Mouse (Mus musculus): Measurements from ENCODE around the gene Cerk.
"Not testable (repeated sequence)": the region's sequence is repeated elsewhere in the genome, so short reads cannot be mapped to it uniquely, and the experiment has no call there.

Gene Cerk

DNA sequence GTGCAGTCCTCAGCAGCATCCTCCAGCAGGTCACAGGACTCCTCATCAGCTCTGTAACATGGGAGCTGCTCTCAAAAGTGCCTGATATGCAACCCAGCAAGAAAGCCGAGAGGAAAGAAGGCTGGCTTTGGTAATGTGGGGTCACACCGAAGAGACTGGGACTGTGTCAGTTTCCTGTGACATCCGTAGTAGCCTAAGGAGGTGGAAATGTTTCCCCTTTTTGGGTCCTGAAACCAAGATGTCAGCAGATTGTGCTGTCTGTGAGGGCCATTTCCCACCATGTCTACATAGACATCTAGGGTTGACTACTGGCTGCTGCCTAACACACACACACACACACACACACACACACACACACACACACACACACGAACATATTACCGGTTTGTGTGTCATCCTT, 26.3 kb upstream of the Cerk start:
- not testable (repeated sequence) for DNase-seq (ENCODE audit: low spot score in 2 of 2)

GRCm38 (mm10) chr15:86206385-86206784, 20.4 kb upstream of the Cerk start:
- no peak for DNase-seq (ENCODE audit: low spot score in 2 of 2)

DNA sequence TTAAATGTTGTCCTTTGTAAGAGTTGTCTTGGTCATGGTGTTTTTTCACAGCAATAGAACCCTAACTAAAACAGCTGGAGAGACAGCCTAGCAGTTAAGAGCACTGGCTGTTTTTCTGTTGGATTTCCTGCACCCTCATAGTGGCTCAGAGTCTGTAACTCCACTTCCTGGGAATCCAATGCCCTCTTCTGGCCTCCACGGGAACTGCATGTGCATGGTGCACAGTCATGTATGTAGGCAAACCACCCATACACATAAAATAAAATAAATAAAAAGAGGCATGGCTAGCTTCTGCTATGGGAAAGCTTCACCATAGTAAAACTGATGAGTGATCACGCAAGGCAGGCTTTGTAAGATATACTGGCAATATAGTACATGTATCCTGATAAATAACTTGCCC, 19.4 kb upstream of the Cerk start:
- no peak for DNase-seq (ENCODE audit: low spot score in 2 of 2)

- no peak for DNase-seq (ENCODE audit: low spot score in 2 of 2)
These were observed 18.1 kb upstream of the Cerk start for GRCm38 (mm10) chr15:86203942-86204561.

DNA sequence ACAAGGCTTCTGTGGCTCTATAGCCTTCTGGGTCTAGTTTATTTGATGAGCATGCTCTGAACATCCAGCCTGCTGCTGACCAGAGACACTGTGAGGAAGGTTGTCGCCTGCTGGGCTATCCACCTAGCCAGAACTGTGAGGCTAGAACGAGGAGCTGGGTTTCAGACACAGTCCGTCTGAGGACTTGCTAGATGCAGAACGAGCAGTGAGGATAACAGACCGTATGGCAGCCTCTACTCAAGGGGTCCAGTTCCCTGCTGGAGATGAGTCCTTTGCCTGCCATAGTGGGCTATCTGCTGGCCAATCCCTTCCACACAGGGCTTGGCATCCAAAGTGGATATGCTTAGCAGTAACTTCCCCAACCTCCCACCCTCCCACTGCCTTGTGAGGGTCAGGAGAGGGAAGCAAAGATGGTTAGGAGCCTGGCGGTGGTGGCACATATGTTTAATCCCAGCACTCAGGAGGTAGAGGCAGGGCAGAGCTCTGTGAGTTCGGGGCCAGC, 17.4 kb upstream of the Cerk start:
- DNase-seq (ENCODE audit: low spot score in 2 of 2) = no peak

DNA sequence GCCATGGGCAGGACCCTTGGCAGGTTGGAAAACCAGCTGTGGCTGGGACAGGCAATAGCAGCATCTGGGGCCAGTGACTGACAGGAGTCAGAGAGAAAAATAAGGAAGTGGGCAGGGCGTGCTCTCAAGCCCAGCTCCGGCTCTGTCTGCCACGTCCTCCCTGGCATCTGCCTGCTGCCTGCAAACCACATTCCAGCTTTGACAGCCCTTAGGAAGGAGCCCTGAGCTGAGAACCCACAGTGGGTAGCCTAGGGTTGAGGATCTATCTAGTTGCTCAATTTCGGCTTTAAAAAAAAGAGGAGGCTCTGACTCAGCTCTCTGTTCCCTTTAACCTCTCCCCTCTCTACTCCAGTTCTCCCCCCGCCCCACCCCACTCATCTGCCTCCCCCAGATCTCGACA, 16.7 kb upstream of the Cerk start:
- no peak for DNase-seq (ENCODE audit: low spot score in 2 of 2)

DNA sequence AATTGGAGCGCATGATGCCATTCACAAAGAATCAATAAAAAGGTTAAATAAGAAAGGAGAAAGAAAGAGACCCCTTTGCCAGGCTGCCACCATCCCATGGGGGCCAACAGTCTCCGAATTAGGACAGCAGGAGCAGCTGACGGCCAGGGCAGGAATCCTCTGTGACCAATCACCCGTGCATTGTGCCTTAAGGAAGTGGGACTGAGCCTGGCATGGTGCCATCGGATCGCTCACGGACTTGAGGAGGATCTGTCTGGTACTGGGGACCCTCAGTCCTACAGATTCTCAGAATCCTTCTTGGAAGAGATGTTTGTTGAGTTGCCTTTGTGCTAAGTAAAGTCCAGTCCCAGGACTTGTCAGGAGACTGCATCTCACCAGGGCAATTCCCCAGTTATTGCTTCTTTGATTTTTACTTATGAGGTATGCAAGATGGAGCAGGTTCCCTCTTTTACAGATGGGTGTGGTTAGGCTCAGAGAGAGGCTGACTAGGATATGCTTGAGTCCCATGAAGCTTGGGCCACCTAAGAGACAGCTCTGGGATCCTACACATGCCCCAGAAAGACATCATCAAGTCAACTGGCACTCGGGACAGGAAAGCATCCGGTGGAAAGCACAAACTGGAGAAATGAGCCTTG, 15.9 kb upstream of the Cerk start:
- no peak for DNase-seq (ENCODE audit: low spot score in 2 of 2)

DNA sequence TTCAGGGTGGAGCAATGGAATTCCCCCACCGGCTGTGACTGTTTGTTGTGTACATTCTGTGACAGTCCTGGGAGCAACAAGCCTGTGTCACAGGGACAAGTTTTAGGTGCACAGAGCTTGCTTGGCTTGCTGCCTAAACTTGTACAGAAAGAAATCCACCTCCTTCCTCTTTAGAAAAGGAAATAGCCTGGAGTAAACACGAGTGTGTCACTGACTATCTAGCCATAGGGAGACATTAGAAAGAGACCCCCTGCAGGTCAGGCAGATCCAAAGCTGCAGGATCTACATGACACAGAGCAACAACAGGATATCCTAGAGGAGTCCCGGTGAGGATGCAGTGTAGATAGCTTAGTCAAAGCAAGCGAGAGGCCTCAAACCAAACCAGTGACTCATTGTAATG, 15.2 kb upstream of the Cerk start:
- no peak for DNase-seq (ENCODE audit: low spot score in 2 of 2)

GRCm38 (mm10) chr15:86200169-86200568, 14.2 kb upstream of the Cerk start:
- no peak for DNase-seq (ENCODE audit: low spot score in 2 of 2)

DNA sequence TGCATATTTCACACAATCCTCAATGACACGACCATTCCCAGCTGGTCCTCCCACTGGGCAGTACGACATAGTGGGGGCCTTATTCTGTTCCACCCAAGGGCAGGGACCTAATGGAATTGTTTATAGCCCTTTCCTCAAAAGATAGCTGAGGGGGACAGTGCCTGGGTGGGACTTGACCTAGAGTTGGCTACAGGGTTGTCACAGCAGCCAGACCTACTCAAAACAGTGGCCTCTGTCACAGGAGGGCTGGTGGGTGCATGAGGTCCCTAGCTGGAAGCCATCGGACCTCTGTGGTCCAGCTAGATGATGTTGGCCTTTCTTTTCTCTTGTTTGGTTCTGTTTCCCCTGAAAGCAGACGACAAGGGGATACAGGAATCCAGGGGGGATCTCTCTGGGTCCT, 13.5 kb upstream of the Cerk start:
- DNase-seq (ENCODE audit: low spot score in 2 of 2) = no peak

- DNase-seq (ENCODE audit: low spot score in 2 of 2) = no peak
These were observed 13.1 kb upstream of the Cerk start for GRCm38 (mm10) chr15:86199052-86199451.

DNA sequence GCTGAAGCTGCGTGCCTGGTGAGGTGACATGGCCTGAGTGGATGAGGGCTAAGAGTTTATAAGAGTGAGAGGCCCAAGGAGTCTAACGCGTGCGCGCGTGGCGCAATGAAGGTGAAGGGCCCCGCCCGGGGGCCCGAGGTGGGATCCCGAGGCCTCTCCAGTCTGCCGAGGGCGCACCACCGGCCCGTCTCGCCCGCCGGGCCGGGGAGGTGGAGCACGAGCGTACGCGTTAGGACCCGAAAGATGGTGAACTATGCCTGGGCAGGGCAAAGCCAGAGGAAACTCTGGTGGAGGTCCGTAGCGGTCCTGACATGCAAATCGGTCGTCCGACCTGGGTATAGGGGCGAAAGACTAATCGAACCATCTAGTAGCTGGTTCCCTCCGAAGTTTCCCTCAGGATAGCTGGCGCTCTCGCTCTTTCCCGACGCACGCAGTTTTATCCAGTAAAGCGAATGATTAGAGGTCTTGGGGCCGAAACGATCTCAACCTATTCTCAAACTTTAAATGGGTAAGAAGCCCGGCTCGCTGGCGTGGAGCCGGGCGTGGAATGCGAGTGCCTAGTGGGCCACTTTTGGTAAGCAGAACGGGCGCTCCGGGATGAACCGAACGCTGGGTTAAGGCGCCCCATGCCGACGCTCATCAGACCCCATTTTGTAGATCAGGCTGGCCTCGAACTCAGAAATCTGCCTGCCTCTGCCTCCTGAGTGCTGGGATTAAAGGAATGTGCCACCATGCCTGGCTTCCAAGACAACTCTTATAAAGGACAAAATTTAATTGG, 8.9 kb upstream of the Cerk start:
- not testable (repeated sequence) for DNase-seq (ENCODE audit: low spot score in 2 of 2)

DNA sequence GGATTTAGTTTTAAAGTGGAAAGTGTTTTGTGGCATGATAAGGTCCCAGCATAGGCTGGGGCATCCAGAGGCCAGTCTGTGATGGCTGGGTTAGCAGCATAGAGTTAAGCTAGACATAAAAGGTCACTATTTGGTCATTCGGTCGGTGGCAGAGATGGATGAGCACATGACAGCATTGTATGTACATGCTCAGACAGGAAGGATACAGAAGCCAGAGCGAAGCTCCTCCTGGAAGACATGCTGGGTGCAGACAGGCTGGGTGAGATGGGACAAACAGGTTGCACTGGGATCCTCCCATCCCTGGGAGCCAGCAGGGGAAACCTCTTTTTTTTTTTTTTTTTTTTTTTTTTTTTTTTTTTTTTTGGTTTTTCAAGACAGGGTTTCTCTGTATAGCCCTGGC, 6.0 kb upstream of the Cerk start:
- no peak for DNase-seq (ENCODE audit: low spot score in 2 of 2)

DNA sequence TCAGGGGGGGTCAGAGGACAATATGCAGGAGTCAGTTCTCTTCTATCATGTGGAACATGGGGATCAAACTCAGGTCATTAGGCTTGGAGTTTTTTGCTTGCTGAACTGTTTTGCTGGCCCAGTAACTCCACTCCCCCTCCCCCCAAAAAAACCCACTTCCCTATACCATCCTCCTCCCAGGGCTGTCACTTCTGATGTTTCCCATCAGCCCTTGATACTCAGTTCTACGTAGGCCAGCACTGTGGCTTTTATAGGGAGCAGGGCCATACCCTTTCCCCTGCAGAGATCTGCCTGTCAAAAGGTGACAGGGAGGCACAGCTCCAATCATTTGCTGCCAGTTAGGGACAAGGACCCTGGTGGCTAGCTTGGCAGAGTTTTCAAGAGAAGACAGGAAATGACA, 5.6 kb upstream of the Cerk start:
- no peak for DNase-seq (ENCODE audit: low spot score in 2 of 2)

DNA sequence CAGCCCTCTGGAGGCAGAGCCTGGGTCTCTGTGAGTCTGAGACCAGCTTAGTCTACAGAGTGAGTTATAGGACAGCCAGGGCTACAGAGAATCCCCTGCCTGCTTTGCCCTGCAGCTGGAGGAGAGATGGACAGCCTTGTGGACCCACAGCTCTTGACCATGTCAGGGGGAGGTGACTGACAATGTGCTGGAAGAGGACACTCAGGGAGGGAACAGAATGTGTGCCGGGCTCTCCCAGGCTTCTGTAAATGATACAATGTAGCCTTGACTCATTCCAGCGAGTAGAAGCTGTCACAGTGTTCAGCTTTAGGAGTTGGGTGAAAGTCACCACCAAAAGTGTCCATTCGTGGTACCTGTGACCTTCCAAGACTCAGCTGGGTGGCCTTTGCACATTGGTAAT, 4.4 kb upstream of the Cerk start:
- DNase-seq (ENCODE audit: low spot score in 2 of 2) = no peak

DNA sequence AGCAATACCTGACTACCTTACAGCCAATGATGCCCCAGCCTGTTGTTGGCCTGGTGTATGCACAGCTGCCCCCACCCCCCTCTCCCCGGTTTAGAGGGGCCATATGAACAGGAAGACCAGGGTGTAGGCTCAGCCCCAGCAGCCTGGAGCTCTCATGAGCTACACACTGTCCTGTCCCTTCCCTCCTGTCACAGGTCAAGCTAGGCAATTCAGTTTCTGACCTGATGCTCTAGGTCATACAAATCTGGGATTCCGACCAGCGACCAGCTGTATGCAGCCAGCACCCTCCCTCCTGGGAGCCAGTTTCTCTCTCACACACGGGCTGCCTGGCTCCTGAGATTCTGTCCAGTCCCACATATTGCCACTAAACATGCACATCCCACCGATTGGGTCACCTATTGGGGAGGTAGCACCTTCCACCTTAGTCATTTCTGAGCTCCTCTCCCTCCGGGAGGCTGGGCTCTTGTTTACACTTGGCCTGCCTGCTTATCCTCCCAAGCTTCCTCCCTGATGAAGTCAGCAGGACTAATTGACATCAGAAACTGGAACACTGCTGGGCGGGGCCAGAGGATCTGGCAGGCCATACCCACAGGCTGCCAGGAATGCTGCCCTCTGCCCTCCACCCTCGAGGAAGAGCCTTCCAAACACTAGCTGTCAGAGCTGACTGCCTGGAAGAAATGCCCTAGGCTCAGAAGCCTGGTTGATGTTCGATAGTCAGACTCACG, 3.0 kb upstream of the Cerk start:
- DNase-seq (ENCODE audit: low spot score in 2 of 2) = peak; percentile 50 to 60

DNA sequence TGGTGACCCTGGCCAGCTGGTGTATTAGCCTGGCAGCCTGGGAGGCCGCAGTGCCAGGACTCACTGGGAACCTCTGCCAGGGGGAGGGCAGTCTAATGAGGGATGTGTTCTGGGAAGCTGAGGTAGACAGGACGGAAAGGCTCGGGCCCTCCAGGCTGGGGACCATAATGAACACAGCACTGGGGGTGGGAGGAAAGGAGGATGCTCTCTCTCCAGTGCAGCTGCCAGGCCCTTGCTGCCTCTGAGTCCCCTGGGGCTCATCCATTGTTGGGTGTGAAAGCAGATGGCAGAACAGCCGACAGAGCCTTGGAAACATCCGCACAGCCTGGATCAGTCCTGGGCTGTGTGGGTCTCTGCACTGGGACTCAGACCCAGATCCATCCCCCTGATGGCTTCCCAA, 2.2 kb upstream of the Cerk start:
- DNase-seq (ENCODE audit: low spot score in 2 of 2) = no peak

- no peak for DNase-seq (ENCODE audit: low spot score in 2 of 2)
These were observed 745 bp upstream of the Cerk start for GRCm38 (mm10) chr15:86186686-86187085.

DNA sequence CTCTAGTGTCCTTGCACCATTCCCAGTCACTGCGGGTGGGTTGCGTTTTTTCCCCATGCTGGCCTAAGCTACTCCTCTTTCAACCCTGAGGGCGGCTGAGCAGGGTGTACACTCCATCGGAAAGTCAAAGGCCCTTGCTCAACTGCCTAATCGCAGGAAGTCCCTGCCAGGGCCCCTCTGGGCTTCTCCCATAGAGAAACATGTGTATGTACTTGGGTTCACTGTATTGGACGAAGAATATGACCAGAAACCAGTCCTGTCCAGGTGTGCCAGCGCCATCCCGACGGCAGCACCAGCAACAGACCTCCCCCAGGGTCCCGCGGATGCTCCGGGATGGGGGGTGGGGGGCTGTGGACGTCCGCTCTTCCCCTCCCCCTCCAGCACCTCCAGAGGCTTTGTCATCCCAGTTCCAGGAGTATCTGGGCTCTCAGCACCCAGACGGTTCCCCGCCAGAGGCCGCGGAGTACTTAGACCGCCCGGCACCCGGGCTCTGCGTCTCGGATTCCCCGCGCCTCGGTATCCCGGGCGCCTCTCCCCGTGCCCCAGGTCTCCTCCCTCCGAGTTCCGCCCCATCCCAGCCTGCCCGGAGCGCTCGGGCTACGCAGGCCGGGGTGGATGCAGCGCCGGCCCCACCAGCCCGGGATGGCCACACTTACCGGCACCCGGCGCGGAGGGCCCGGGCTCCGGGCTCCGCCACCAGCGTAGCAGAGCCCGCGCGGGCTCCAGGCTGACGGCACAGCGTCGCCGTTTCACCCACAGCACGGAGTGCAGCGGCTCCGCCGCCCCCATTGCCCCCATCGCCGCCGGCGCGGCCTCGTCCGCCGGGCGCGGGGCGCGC, 871 bp downstream of the Cerk start:
- peak in 1 of 2 experiments; percentile 44 for DNase-seq (ENCODE audit: low spot score in 2 of 2)

DNA sequence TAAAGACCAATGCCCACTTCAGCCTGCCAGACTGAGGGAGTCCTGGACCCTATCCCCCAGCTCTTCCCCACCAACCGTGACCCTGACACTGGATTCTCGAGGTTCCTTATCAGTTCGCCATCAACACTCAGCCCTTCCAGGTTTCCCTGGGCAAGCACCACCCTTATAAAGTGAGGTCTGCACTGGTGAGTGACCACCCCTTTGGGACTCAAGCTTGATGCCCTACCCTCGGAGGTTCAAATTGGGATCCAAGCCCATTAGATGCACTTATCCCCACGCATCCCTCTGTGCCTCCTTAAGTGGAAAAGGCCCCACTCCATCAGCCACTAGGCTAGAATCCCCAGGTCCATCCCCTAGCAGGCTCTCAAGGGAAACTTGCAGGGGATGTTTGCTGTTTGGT, 1.9 kb downstream of the Cerk start:
- no peak for DNase-seq (ENCODE audit: low spot score in 2 of 2)

GRCm38 (mm10) chr15:86183484-86183883, 2.5 kb downstream of the Cerk start:
- no peak for DNase-seq (ENCODE audit: low spot score in 2 of 2)

All from frontal cortex, postnatal 36 days (tissue).